Mouse (Mus musculus) midbrain, postnatal 0 days (tissue): ENCODE results near the gene Fam76a. TPM values are rescaled to one million over a fixed set of nuclear protein-coding genes. Genes with fewer than 3 reads are reported as not detected.

ENCODE experiments used
- ATAC-seq: fragments of 200-750 bp; cut with Nextera tagmentation; 2 replicates; pipeline ENCODE4 v1.8.0; 2017; ENCODE audit warnings: moderate number of reproducible peaks, mild to moderate bottlenecking, moderate TSS enrichment, moderate library complexity; ENCODE audit not compliant: low FRiP score
- DNase-seq: peaks from one replicate; pipeline ENCODE4 v3.0.0-alpha.2; 2015; ENCODE audit warnings: low spot score
- H3K27ac ChIP-seq: fragments of 300-500 bp; sonication (generic); 2 replicates; pipeline ENCODE4 v1.5.1; 2014; ENCODE audit warnings: low read depth, mild to moderate bottlenecking, low read length, mixed read lengths
- H3K27me3 ChIP-seq: fragments of 300-500 bp; sonication (generic); 2 replicates; pipeline ENCODE4 v1.6.1; 2014; ENCODE audit warnings: low read length, control low read depth, mixed read lengths; ENCODE audit not compliant: insufficient read depth
- H3K36me3 ChIP-seq: fragments of 300-500 bp; sonication (generic); 2 replicates; pipeline ENCODE4 v1.6.1; 2014; ENCODE audit warnings: low read length, control low read depth, mixed read lengths; ENCODE audit not compliant: insufficient read depth
- H3K4me1 ChIP-seq: fragments of 300-500 bp; sonication (generic); 2 replicates; pipeline ENCODE4 v1.6.1; 2014; ENCODE audit warnings: mild to moderate bottlenecking, control low read depth, antibody characterized with exemption, low read length, mixed read lengths; ENCODE audit not compliant: insufficient read depth
- H3K4me2 ChIP-seq: fragments of 300-500 bp; sonication (generic); 2 replicates; pipeline ENCODE4 v1.6.1; 2014; ENCODE audit warnings: low read depth, mild to moderate bottlenecking, low read length, mixed read lengths; ENCODE audit not compliant: poor library complexity, severe bottlenecking
- H3K4me3 ChIP-seq: fragments of 300-500 bp; sonication (generic); 2 replicates; pipeline ENCODE4 v1.5.1; 2014; ENCODE audit warnings: low read depth, mild to moderate bottlenecking, low read length, moderate library complexity
- H3K9ac ChIP-seq: fragments of 300-500 bp; sonication (generic); replicated peaks from 2 replicates; pipeline ENCODE4 v1.6.1; 2014; ENCODE audit warnings: mild to moderate bottlenecking, low read length, moderate library complexity, mixed read lengths; ENCODE audit not compliant: poor library complexity, severe bottlenecking
- H3K9me3 ChIP-seq: fragments of 300-500 bp; sonication (generic); 2 replicates; pipeline ENCODE4 v1.6.1; 2016; ENCODE audit warnings: low read length, control low read depth
- CTCF ChIP-seq: IDR thresholded peaks from 2 replicates; pipeline ENCODE4 v1.5.1; 2016; ENCODE audit warnings: antibody characterized with exemption, mild to moderate bottlenecking
- WGBS: fragments of 180-500 bp; shearing (Covaris S2); extraction: QIAGEN DNeasy Blood & Tissue Kit; methylation state at CpG from one replicate; pipeline ENCODE4 v1.1.7; 2014; 5-methylcytosine and 5-hydroxymethylcytosine counted together
- polyA plus RNA-seq: library from polyadenylated mRNA; unstranded; fragments of >200 nt; fragmentation: Nextera tagmentation; extraction: Ambion mirVana; gene quantifications from 2 replicates; pipeline ENCODE4 v1.2.1, GENCODE M21; 2015
- total RNA-seq: library from RNA; depleted of rRNA; stranded (reverse); fragments of >200 nt; gene quantifications from 2 replicates; pipeline ENCODE4 v1.2.3, GENCODE M21; 2014

Gene Fam76a
- total and polyA plus RNA-seq, 2 experiments from 2014 or later = 16.6 to 31.0 TPM

- DNase-seq (no peak), ATAC-seq (no peak)
- Histone ChIP-seq H3K9me3 (no peaks in the 10 kb centered on the region), H3K4me3 (no peak overlapping the region), H3K27ac (no peak overlapping the region), H3K36me3 (no peaks in the 10 kb centered on the region), H3K27me3 (no peaks in the 10 kb centered on the region), H3K4me1 (no peaks in the 10 kb centered on the region), H3K4me2 (no peak overlapping the region), H3K9ac (no peak overlapping the region)
- WGBS = 46% methylated on average over 2 of the region's 2 CpGs
- TF ChIP-seq CTCF = no peak
Measured at GRCm38 (mm10) chr4:132963436-132963835, 41.1 kb upstream of the Fam76a start.

- WGBS = 93% methylated on average over 4 of the region's 4 CpGs
- no peak overlapping the region for H3K27ac ChIP-seq
- no peaks in the 10 kb centered on the region for H3K27me3 ChIP-seq
- H3K9me3 ChIP-seq = no peaks in the 10 kb centered on the region
- DNase-seq = no peak
- no peak overlapping the region for H3K4me3 ChIP-seq
- no peaks in the 10 kb centered on the region for H3K36me3 ChIP-seq
- H3K4me2 ChIP-seq = no peak overlapping the region
- TF ChIP-seq CTCF = no peak
- H3K9ac ChIP-seq = no peak overlapping the region
- no peak for ATAC-seq
- H3K4me1 ChIP-seq = no peaks in the 10 kb centered on the region
Measured at GRCm38 (mm10) chr4:132962628-132963027, 40.3 kb upstream of the Fam76a start.

- no peak overlapping the region for H3K4me2 ChIP-seq
- DNase-seq (no peak), ATAC-seq (no peak)
- H3K9ac ChIP-seq = no peak overlapping the region
- H3K9me3 ChIP-seq = no peaks in the 10 kb centered on the region
- no peaks in the 10 kb centered on the region for H3K27me3 ChIP-seq
- no peak for TF ChIP-seq CTCF
- 85% methylated on average over 5 of the region's 5 CpGs for WGBS
- no peaks in the 10 kb centered on the region for H3K4me1 ChIP-seq
- no peaks in the 10 kb centered on the region for H3K36me3 ChIP-seq
- H3K27ac ChIP-seq = no peak overlapping the region
- no peak overlapping the region for H3K4me3 ChIP-seq
Measured at GRCm38 (mm10) chr4:132961866-132962265, 39.5 kb upstream of the Fam76a start.

- no peaks in the 10 kb centered on the region for H3K9me3 ChIP-seq
- H3K4me1 ChIP-seq = no peaks in the 10 kb centered on the region
- no peak overlapping the region for H3K4me3 ChIP-seq
- H3K4me2 ChIP-seq = no peak overlapping the region
- H3K27ac ChIP-seq = no peak overlapping the region
- DNase-seq = no peak
- H3K36me3 ChIP-seq = no peaks in the 10 kb centered on the region
- no peak for TF ChIP-seq CTCF
- H3K9ac ChIP-seq = no peak overlapping the region
- H3K27me3 ChIP-seq = no peaks in the 10 kb centered on the region
- 61% methylated on average over 13 of the region's 13 CpGs for WGBS
- no peak for ATAC-seq
Measured at GRCm38 (mm10) chr4:132960864-132961639, 38.7 kb upstream of the Fam76a start.

- DNase-seq (no peak), ATAC-seq (no peak)
- H3K27ac ChIP-seq = no peak overlapping the region
- no peaks in the 10 kb centered on the region for H3K9me3 ChIP-seq
- no peaks in the 10 kb centered on the region for H3K27me3 ChIP-seq
- H3K36me3 ChIP-seq = no peaks in the 10 kb centered on the region
- no peak overlapping the region for H3K4me3 ChIP-seq
- H3K9ac ChIP-seq = no peak overlapping the region
- no peak for TF ChIP-seq CTCF
- no peak overlapping the region for H3K4me2 ChIP-seq
- H3K4me1 ChIP-seq = no peaks in the 10 kb centered on the region
- 65% methylated on average over 5 of the region's 5 CpGs for WGBS
Measured at GRCm38 (mm10) chr4:132960313-132960712, 38.0 kb upstream of the Fam76a start.

GRCm38 (mm10) chr4:132959679-132960045, 37.3 kb upstream of the Fam76a start:
- no peak overlapping the region for H3K4me3 ChIP-seq
- no peak overlapping the region for H3K9ac ChIP-seq
- no peaks in the 10 kb centered on the region for H3K9me3 ChIP-seq
- no peak for ATAC-seq
- no peaks in the 10 kb centered on the region for H3K36me3 ChIP-seq
- TF ChIP-seq CTCF = no peak
- no peaks in the 10 kb centered on the region for H3K27me3 ChIP-seq
- H3K4me2 ChIP-seq = no peak overlapping the region
- 48% methylated on average over 3 of the region's 3 CpGs for WGBS
- H3K27ac ChIP-seq = peak overlapping the region; percentile 21; the same call in 1 of the 2 replicates
- no peak for DNase-seq
- H3K4me1 ChIP-seq = no peaks in the 10 kb centered on the region
